Mouse (Mus musculus) lung, postnatal 0 days (tissue): ENCODE measurements at regions not wholly inside any gene's neighbourhood (a gene's known extent, or its start where the extent isn't known, plus 50 kb on each side); places are given as distances from the start of the nearest gene placed in this dataset.

Experiments
- ATAC-seq: fragments of 200-750 bp; cut with Nextera tagmentation; 2 replicates; pipeline ENCODE4 v1.8.0; 2017; ENCODE audit warnings: moderate library complexity
- DNase-seq: peaks from one replicate; pipeline ENCODE4 v3.0.0-alpha.2; 2016; ENCODE audit warnings: low spot score
- H3K27ac ChIP-seq: fragments of 300-500 bp; sonication (generic); 2 replicates; pipeline ENCODE4 v1.5.1; 2014; ENCODE audit warnings: antibody characterized with exemption, mild to moderate bottlenecking, low read length, mixed read lengths
- H3K27me3 ChIP-seq: fragments of 300-500 bp; sonication (generic); replicated peaks from 2 replicates; pipeline ENCODE4 v1.6.1; 2014; ENCODE audit warnings: low read length, mixed read lengths; ENCODE audit not compliant: insufficient read depth
- H3K36me3 ChIP-seq: fragments of 300-500 bp; sonication (generic); 2 replicates; pipeline ENCODE4 v1.6.1; 2014; ENCODE audit warnings: low read length, mixed read lengths; ENCODE audit not compliant: insufficient read depth
- H3K4me1 ChIP-seq: fragments of 300-500 bp; sonication (generic); 2 replicates; pipeline ENCODE4 v1.6.1; 2014; ENCODE audit warnings: antibody characterized with exemption, low read depth, low read length, mixed read lengths; ENCODE audit not compliant: insufficient read depth
- H3K4me2 ChIP-seq: fragments of 300-500 bp; sonication (generic); replicated peaks from 2 replicates; pipeline ENCODE4 v1.6.1; 2014; ENCODE audit warnings: low read depth, mild to moderate bottlenecking, low read length, moderate library complexity, mixed read lengths
- H3K4me3 ChIP-seq: fragments of 300-500 bp; sonication (generic); 2 replicates; pipeline ENCODE4 v1.5.1; 2014; ENCODE audit warnings: low read depth, low read length
- H3K9ac ChIP-seq: fragments of 300-500 bp; sonication (generic); replicated peaks from 2 replicates; pipeline ENCODE4 v1.6.1; 2014; ENCODE audit warnings: low read depth, mild to moderate bottlenecking
- H3K9me3 ChIP-seq: fragments of 300-500 bp; sonication (generic); 2 replicates; pipeline ENCODE4 v1.6.1; 2016; ENCODE audit warnings: low read length, mixed read lengths
- CTCF ChIP-seq: IDR thresholded peaks from 2 replicates; pipeline ENCODE4 v1.5.1; 2016; ENCODE audit warnings: antibody characterized with exemption, mild to moderate bottlenecking
- EP300 ChIP-seq: IDR thresholded peaks from 2 replicates; pipeline ENCODE4 v1.6.1; 2016; ENCODE audit warnings: antibody characterized with exemption, mild to moderate bottlenecking, control low read depth
- WGBS: fragments of 180-500 bp; shearing (Covaris S2); extraction: QIAGEN DNeasy Blood & Tissue Kit; methylation state at CpG from one replicate; pipeline ENCODE4 v1.1.7; 2014; 5-methylcytosine and 5-hydroxymethylcytosine counted together

DNA sequence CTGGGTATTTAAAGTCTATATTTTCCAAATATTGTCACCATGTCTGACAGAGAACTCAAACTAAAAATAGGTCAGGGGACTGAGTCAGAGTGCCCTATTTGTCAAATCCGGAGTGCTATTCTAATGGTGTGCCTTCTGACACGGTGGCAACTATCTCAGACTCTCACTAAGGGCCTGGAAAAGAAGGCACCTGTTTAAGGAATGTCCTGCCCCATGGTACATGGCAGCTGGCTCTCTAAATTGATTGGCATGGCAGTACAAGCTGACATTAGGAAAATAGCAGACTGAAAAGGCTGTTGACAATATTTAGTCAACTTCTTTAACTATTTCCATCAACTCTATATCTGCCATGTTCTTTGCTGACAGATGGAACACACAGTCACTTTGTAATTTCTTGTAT, 405.1 kb upstream of the A1bg start:
- WGBS = 65% methylated on average over 2 of the region's 2 CpGs

DNA sequence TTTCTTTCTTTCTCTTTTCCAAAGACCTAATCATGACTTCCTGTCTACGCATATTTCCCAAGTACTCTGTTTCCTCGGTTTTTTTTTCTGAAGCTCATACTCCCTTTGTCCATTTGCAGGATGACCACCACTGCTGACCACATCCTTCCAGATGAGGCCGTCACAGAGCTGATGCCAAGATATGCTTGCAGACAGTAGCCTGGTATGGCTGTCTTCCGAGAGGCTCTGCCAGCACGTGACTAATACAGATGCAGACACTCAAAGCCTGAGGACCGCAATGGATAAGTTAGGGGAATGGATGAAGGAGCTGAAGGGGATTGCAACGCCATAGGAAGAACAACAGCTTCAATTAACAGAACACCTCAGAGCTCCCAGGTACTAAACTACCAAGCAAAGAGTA, 399.4 kb upstream of the A1bg start:
- no peak overlapping the region for H3K4me3 ChIP-seq
- 90% methylated on average over 7 of the region's 7 CpGs for WGBS

More for the DNA sequence above, 405.1 kb upstream of the A1bg start:
- Histone ChIP-seq H3K9me3 (no peaks in the 10 kb centered on the region), H3K4me2 (no peak overlapping the region), H3K27ac (no peak overlapping the region), H3K4me3 (no peak overlapping the region), H3K27me3 (no peaks in the 10 kb centered on the region), H3K36me3 (no peaks in the 10 kb centered on the region), H3K9ac (no peak overlapping the region), H3K4me1 (no peaks in the 10 kb centered on the region)
- ATAC-seq (no peak), DNase-seq (no peak)
- no peak for TF ChIP-seq EP300
- no peak for TF ChIP-seq CTCF

GRCm38 (mm10) chr15:61309452-61310165, 386.8 kb upstream of the A1bg start:
- TF ChIP-seq CTCF (no peak), EP300 (no peak)
- H3K4me1 ChIP-seq = 0 out of 2 replicates have a peak, but pooled peaks cover 2% of the 10 kb centered on the region
- DNase-seq (no peak), ATAC-seq (no peak)
- H3K9ac ChIP-seq = no peak overlapping the region
- H3K27ac ChIP-seq = no peak overlapping the region
- WGBS = 51% methylated on average over 6 of the region's 6 CpGs
- H3K9me3 ChIP-seq = no peaks in the 10 kb centered on the region
- no peaks in the 10 kb centered on the region for H3K27me3 ChIP-seq
- H3K4me3 ChIP-seq = no peak overlapping the region
- H3K36me3 ChIP-seq = no peaks in the 10 kb centered on the region
- H3K4me2 ChIP-seq = no peak overlapping the region

More for the DNA sequence above, 399.4 kb upstream of the A1bg start:
- Histone ChIP-seq H3K9me3 (no peaks in the 10 kb centered on the region), H3K27ac (no peak overlapping the region), H3K9ac (no peak overlapping the region), H3K4me2 (no peak overlapping the region), H3K27me3 (no peaks in the 10 kb centered on the region), H3K36me3 (no peaks in the 10 kb centered on the region), H3K4me1 (no peaks in the 10 kb centered on the region)
- DNase-seq (no peak), ATAC-seq (no peak)
- no peak for TF ChIP-seq EP300
- TF ChIP-seq CTCF = no peak

DNA sequence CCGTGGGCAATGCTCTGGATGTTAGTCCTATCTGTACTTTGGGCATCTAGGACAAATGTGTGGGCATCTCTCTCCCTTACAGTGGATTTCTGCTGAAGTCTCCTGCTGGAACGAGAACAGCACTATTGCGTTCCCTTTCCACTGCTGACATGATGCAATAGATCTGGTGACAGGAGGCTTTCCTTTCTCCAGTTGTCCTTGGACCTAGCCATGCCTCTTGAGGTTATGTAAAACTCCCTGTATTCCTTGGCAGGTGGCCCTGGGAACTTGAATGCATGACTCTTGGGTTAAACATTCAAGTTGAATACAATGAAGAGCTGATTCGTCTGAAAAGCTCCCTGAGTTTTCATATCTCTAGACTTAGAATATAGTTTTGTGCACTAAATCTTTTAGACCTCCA, 386.1 kb upstream of the A1bg start:
- no peaks in the 10 kb centered on the region for H3K27me3 ChIP-seq
- TF ChIP-seq CTCF (no peak), EP300 (no peak)
- 67% methylated on average over 4 of the region's 4 CpGs for WGBS
- H3K4me2 ChIP-seq = no peak overlapping the region
- 0 out of 2 replicates have a peak, but pooled peaks cover 2% of the 10 kb centered on the region for H3K4me1 ChIP-seq
- ATAC-seq (peak; percentile 35), DNase-seq (peak; percentile 44)
- H3K9ac ChIP-seq = no peak overlapping the region
- no peak overlapping the region for H3K27ac ChIP-seq
- H3K36me3 ChIP-seq = no peaks in the 10 kb centered on the region
- H3K4me3 ChIP-seq = no peak overlapping the region
- H3K9me3 ChIP-seq = no peaks in the 10 kb centered on the region

DNA sequence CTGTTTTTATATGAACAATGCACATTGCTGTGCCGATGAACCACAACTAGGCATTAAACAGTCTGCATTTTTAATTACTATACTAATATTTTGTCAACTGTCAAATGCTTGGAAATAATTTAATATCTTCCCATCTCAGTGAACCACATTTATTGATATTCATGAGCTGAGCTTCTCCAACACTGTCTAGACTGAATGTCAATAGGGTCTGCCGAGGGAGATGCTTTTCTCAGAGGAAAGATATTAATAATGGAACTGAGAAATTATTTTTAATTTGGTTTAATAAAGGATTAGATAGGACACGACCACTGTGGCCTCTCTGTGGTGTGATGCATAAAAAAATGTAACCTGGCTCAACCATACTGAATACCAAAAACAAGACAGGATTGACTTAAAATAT, 381.7 kb upstream of the A1bg start:
- no peaks in the 10 kb centered on the region for H3K9me3 ChIP-seq
- 0 out of 2 replicates have a peak, but pooled peaks cover 2% of the 10 kb centered on the region for H3K4me1 ChIP-seq
- H3K4me2 ChIP-seq = no peak overlapping the region
- TF ChIP-seq EP300 = no peak
- no peak for TF ChIP-seq CTCF
- DNase-seq = no peak
- 76% methylated on average over 3 of the region's 3 CpGs for WGBS
- H3K4me3 ChIP-seq = no peak overlapping the region
- H3K27me3 ChIP-seq = no peaks in the 10 kb centered on the region
- ATAC-seq = no peak
- H3K27ac ChIP-seq = no peak overlapping the region
- H3K36me3 ChIP-seq = no peaks in the 10 kb centered on the region
- H3K9ac ChIP-seq = no peak overlapping the region

GRCm38 (mm10) chr15:61299796-61300195, 377.0 kb upstream of the A1bg start:
- ATAC-seq (no peak), DNase-seq (no peak)
- Histone ChIP-seq H3K4me3 (no peak overlapping the region), H3K9ac (no peak overlapping the region), H3K9me3 (no peaks in the 10 kb centered on the region), H3K4me1 (no peaks in the 10 kb centered on the region), H3K36me3 (no peaks in the 10 kb centered on the region), H3K27me3 (no peaks in the 10 kb centered on the region), H3K27ac (no peak overlapping the region), H3K4me2 (no peak overlapping the region)
- TF ChIP-seq EP300 = no peak
- no peak for TF ChIP-seq CTCF
- WGBS = 79% methylated on average over 6 of the region's 6 CpGs
